Mouse (Mus musculus): ENCODE measurements around the gene Il23a. TPM values are rescaled to one million over a fixed set of nuclear protein-coding genes. Genes with fewer than 3 reads are reported as not detected.
"Not testable (repeated sequence)": the region's sequence is repeated elsewhere in the genome, so short reads cannot be mapped to it uniquely, and the experiment has no call there.

Gene Il23a
- total RNA-seq, 4 experiments from 2014 or later = 0.38 TPM; not detected in 3

DNA sequence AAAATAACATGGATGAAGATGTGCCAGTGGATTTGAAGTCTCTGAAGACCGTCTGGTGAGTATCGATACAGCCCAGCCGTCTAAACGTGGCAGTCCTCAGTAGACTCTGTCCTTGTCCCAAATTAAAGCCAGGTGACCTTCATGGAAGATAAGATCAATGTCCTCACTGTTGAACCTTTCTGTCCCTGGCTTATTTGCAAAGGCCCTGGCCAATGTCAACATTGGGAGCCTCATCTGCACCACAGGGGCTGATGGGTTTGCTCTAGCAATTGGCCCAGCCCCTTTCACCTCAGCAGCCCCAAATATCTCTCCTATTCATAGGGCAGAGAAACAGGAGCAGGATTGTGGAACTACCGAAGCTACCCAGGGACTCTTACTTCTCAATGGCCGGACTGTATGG, 30.2 kb downstream of the Il23a start, which contains the start of gene Apof:
Apof (plus strand) TSS at position 301 of the 400 bp plus-strand sequence.
- DNase-seq (ENCODE audit: low spot score) = no peak

DNA sequence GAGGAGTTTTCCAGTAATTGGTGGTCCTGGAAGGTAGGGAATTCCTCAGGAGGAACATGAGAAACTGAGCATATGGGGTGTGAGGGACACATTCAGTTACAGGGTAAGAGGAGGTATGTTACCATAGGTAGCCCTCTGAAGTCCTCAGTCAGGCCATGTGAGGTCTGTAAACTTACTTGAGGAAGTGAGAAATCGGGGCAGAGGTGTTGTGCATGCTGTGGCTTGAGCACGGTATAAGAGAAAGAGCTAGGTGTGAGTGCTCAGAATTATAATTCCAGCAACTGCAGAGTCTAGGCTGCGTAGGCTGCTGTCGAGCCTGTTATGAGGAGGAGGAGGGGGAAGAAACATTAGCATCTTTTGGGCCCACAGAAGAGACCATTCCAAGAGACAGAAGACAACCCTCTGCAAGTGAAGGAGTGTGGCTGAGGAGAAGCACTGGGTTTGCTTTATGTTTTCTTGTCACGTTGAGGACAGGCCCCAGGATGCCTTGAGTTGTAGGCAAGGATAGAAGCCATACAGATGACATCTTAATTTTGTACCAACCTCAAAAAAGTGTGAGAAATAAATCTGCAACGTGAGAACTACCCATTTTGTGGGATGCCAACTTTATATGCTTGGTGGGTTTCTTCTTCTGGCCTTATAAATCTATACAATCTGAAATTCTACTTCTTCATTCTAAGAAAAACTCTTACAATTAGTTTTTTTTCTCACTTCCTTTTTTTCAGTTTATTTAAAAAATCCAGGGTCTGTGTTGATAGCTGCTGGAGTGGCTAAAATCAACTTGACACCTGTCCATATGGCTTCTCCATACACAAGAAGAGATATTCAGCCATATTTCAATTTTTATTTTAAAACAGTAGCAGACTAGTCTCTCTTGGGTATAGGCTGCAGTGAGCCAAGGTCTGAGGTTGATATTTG, 34.9 kb downstream of the Il23a start:
- DNase-seq (ENCODE audit: low spot score) = no peak

DNA sequence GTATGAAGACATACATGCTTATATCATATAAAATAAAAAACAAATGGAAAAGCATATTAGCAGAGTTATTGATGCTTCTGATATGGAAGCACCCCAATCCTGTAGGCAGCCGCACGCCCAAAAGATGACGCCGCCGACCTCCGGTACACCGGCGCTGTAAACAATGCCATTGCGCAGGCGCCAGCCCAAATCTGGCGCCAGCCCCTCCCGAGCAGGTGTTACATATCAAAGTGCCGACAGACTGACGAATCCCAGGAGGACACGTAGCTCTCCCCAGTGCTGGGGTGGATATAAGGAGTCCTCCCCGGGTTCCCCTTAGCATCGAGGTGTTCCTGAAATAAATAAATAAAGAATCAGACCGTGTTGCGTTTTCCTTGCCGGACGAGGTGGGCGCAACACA, 36.3 kb downstream of the Il23a start:
- DNase-seq (ENCODE audit: low spot score) = no peak

DNA sequence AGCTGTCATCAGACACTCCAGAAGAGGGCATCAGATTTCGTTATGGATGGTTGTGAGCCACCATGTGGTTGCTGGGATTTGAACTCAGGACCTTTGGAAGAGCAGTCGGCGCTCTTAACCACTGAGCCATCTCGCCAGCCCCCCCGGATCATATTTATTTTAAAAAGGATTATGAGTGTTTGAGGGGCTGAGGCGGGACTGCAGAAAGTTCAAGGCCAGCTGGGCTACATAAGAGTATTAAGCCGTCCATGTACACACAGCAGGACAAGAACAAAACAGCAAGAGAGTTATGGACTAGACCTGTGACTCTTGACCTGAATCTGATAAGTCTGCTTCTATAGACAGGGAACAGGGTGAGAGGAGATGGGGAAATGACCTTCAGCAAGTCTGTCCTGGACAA, 38.2 kb downstream of the Il23a start:
- DNase-seq (ENCODE audit: low spot score) = not testable (repeated sequence)

DNA sequence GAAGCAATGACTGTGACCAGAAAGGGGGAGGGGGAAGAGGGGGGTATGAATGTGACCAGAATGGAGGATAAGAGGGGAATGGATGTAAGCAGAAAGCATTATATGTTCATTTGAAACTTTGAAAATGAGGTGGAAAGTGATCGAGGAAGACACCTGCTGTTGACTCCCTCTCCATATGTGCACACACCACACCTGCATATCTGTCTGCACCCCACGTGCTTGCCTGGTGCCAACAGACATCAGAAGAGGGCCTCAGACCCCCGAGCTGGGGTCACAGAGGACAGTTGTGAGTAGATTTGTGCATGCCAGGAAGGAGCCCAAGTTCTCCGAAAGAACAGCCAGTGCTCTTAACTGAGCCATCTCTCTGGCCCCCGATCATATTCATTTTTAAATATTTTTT, 38.6 kb downstream of the Il23a start:
- no peak for DNase-seq (ENCODE audit: low spot score)

DNA sequence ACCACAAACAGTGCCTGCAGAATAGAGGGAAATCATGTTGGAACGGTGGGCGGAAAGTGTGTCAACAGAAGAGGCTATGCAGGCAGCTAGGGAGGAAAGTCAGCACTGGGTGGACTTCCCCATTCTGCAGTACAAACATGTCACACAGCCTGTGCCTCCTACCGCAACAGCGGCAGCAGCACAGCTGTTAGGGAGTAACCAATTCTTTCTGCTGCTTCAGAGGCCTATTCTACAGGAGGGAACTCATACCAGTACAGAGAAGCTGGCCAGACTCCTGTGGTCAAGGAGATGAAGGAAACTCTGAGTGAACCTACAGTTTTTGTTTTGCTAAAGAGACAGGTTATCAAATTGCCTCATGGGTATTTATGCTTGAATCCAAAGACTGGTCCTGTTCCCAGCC, 39.6 kb downstream of the Il23a start:
- no peak for DNase-seq (ENCODE audit: low spot score)

DNA sequence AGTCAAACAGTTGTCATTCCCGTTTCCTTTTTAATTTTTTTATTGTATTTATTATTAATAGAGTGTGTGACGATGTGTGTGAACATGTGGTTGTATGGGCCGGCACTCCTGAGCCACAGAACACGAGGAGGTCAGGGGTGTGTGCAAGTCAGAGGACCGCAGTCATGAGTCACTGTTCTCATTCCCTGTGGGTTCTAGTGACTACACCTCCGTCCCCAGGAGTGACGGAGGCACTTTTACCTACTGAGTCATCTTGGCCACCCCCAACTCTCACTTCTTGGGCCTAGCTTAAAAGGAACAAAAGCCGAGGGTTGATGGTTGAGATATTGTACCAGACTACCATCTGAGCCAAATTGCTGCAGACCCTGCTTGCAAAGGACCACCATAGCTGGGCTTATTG, 42.2 kb downstream of the Il23a start:
- no peak for DNase-seq (ENCODE audit: low spot score)

DNA sequence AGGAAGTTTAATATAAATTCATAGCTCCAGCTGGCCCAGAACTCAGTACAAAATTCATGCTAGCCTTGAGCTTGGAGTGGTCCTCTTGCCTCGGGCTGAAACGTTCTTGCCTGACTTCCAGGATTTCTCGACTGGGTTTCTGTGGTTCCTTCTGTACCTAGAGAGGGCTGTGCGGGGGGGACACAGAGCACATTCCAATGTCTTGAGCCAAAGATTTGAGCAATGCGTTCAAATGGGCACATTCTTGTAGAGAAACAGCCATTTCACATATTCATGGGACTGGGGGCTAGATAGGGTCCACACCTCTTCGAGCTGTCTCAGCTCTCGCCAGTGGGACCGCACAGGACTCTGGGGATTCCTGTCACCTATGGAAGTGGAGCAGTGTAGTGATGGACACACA, 42.6 kb downstream of the Il23a start:
- DNase-seq (ENCODE audit: low spot score) = no peak

DNA sequence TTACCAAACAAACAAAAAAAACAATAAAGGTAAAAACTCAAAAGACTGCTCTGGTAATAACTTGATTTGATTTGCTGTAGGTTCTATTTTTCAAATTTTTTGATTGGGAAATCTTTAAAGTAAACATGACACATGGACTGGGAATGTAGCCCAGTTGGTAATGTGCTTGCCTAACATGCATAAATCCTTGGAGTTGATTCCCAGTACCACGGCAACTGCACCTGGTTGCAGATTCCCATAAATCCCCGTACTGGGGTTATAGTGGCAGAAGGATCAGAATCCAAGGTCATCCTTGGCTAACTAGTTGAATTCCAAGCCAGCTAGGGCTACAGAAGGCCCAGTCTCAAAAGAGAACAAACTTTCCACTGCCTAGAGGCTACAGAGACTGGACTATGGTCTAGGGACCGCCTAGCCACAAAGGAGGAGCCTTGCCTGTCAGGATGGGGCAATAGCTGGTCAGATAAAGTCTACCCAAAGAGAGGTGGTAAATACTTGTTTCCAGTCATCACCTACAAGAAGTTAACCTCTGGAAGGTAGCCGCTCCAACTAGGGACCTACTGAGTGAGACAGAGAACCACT, 44.8 kb downstream of the Il23a start, which contains the start of gene Apon:
Apon (plus strand) TSS at position 420 of the 579 bp plus-strand sequence.
- DNase-seq (ENCODE audit: low spot score) = no peak

DNA sequence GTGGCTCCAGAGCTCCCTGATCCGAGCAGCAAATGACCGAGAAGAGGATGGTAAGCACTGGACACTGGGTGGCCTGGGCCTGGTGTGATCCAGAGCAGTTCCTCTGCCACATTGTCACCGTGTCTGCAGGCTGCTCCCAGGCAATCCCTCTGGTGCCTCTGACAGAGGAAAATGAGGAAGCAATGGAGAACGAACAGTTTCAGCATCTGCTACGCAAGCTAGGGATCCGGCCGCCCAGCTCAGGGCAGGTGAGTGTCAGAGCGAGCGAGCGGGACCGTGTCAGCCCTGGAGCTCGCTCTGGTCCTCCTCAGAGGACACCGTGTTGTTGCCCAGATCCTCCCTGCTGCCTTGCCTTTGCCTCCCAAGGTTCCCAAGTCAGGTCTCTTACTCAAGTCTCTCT, 48.0 kb downstream of the Il23a start:
- DNase-seq (ENCODE audit: low spot score) = no peak

DNA sequence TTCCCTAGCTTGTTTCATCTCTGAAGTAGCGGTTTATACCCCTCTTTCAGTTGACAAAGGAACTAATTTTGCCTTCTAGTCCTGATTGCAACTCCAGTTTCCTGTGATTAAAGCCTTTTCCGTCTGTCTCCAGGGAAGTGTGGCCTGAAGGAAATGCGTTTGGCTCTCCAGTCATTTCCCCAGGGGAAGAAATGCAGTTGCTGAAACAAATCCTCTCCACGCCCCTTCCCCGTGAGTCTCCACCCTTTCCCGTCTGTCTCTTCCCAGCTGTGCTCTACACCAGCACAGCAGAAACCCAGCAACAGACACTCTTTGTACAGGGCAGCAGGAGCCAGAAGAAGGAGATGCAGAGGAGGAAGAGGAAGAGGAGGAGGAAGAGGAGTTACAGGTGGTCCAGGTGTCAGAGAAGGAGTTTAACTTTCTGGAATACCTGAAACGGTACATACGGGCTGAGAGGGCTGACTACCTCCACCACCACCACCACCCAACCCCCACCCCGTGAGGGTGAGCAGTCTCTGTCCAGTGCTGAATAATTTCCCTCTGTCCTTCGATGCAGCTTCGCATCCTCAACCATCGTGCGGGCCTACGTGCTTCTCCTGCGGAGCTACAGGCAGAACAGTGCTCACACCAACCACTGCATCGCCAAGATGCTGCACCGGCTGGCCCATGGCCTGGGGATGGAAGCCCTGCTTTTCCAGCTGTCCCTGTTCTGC, 51.4 kb downstream of the Il23a start:
- DNase-seq (ENCODE audit: low spot score) = peak; percentile 89

Other genes starting within 250 kb of the Il23a start
- 100 to 1,000 TPM in 1 of 4 experiments, 10 to 100 TPM in 3; 77.8 to 104 (median 91.6) TPM for gene Ptges3, start 239.8 kb downstream of the Il23a start, total RNA-seq (2022)
- 1,000 to 10,000 TPM; 7,887 to 9,725 (median 8,934) TPM for gene Atp5b, start 215.5 kb downstream of the Il23a start, total RNA-seq (2022)
- 10 to 100 TPM; 21.3 to 22.8 (median 22.1) TPM for gene Baz2a, start 207.2 kb downstream of the Il23a start, total RNA-seq (2022)
- 100 to 1,000 TPM in 3 of 4 experiments, 10 to 100 TPM in 1; 90.8 to 107 (median 104) TPM for gene Rbms2, start 118.5 kb downstream of the Il23a start, total RNA-seq (2022)
- gene Gls2, start 104.3 kb downstream of the Il23a start, total RNA-seq (2022) = under 1 TPM; 0.38 to 0.60 (median 0.47) TPM
- 10 to 100 TPM; 35.8 to 38.4 (median 37.6) TPM for gene Spryd4, start 86.9 kb downstream of the Il23a start, total RNA-seq (2022)
- gene Mip, start 72.9 kb downstream of the Il23a start, total RNA-seq (2022) = not detected
- gene Timeless, start 66.7 kb downstream of the Il23a start, total RNA-seq (2022) = 1 to 10 TPM; 6.0 to 8.5 (median 7.7) TPM
- gene Apon, start 44.7 kb downstream of the Il23a start, total RNA-seq (2022) = not detected
- not detected for gene Apof, start 30.1 kb downstream of the Il23a start, total RNA-seq (2022)
- 1 to 10 TPM; 7.1 to 9.5 (median 8.6) TPM for gene Stat2, start 28.2 kb downstream of the Il23a start, total RNA-seq (2022)
- gene Pan2, start 4.6 kb upstream of the Il23a start, total RNA-seq (2022) = 1 to 10 TPM; 6.1 to 7.1 (median 6.5) TPM
- gene Cnpy2, start 23.7 kb upstream of the Il23a start, total RNA-seq (2022) = 10 to 100 TPM; 54.6 to 73.4 (median 61.2) TPM
- gene Cs, start 39.0 kb upstream of the Il23a start, total RNA-seq (2022) = 1,000 to 10,000 TPM in 3 of 4 experiments, 100 to 1,000 TPM in 1; 991 to 1,066 (median 1,045) TPM
- 100 to 1,000 TPM; 365 to 443 (median 423) TPM for gene Coq10a, start 70.2 kb upstream of the Il23a start, total RNA-seq (2022)
- gene Ankrd52, start 78.4 kb upstream of the Il23a start, total RNA-seq (2022) = 10 to 100 TPM; 39.8 to 45.9 (median 44.0) TPM
- not detected for gene Slc39a5, start 102.5 kb upstream of the Il23a start, total RNA-seq (2022)
- gene Nabp2, start 112.7 kb upstream of the Il23a start, total RNA-seq (2022) = 10 to 100 TPM; 44.8 to 50.8 (median 45.2) TPM
- gene Rnf41, start 112.9 kb upstream of the Il23a start, total RNA-seq (2022) = 10 to 100 TPM; 16.2 to 17.6 (median 16.7) TPM
- gene Smarcc2, start 160.5 kb upstream of the Il23a start, total RNA-seq (2022) = 10 to 100 TPM; 76.2 to 83.2 (median 79.1) TPM
- gene Myl6, start 195.4 kb upstream of the Il23a start, total RNA-seq (2022) = 100 to 1,000 TPM; 202 to 251 (median 236) TPM
- 1 to 10 TPM; 3.2 to 4.1 (median 3.4) TPM for gene Myl6b, start 199.9 kb upstream of the Il23a start, total RNA-seq (2022)
- 10 to 100 TPM; 16.5 to 17.5 (median 17.1) TPM for gene Esyt1, start 227.1 kb upstream of the Il23a start, total RNA-seq (2022)
- 1 to 10 TPM; 5.7 to 9.9 (median 6.8) TPM for gene Zc3h10, start 249.0 kb upstream of the Il23a start, total RNA-seq (2022)

Measured in heart, adult 8-10 months (tissue).